In genomic region chr4:106472335-106472734, GRCm38 (mm10) we compare ENCODE assay signal across 8 mouse cellular contexts. TPM values are rescaled to one million over a fixed set of nuclear protein-coding genes. Genes with fewer than 3 reads are reported as not detected.
A peak's percentile ranks its signal among the peaks of the same experiment; 100 is the strongest.
DNase-seq lines count a peak whose midpoint lies in the region; ATAC-seq and TF ChIP-seq lines count a peak whose summit lies in the region.

No protein-coding gene starts in this region.

- no peak overlapping the region for H3K4me3 ChIP-seq in liver, embryonic 13.5 days (replicated peaks)
- H3K4me3 ChIP-seq in forebrain, embryonic 16.5 days (replicated peaks; ENCODE audit: low read length): no peak overlapping the region
- no peak overlapping the region for H3K4me3 ChIP-seq in midbrain, embryonic 15.5 days
- no peak overlapping the region for H3K4me3 ChIP-seq in testis, adult 2 months (ENCODE audit: control insufficient read depth, low read depth, low read length)

- no peak overlapping the region for H3K4me2 ChIP-seq in liver, embryonic 13.5 days
- H3K4me2 ChIP-seq in forebrain, embryonic 16.5 days (ENCODE audit: low read length): no peak overlapping the region
- no peak overlapping the region for H3K4me2 ChIP-seq in midbrain, embryonic 15.5 days

- no peak for TF ChIP-seq POLR2A in testis, adult 2 months (IDR thresholded peaks at IDR 0.05; ENCODE audit: control insufficient read depth, low read depth, low read length)

- H3K4me1 ChIP-seq in liver, embryonic 13.5 days (replicated peaks): no peaks in the 10 kb centered on the region; the same call in 1 of the 2 replicates
- peaks cover 3% of the 10 kb centered on the region; the same call in 1 of the 2 replicates for H3K4me1 ChIP-seq in forebrain, embryonic 16.5 days (replicated peaks; ENCODE audit: control insufficient read depth, insufficient read depth, low read length)
- peaks cover 2% of the 10 kb centered on the region; the same call in 1 of the 2 replicates for H3K4me1 ChIP-seq in midbrain, embryonic 15.5 days
- H3K4me1 ChIP-seq in testis, adult 2 months (ENCODE audit: control insufficient read depth, insufficient read depth, low read length): no peaks in the 10 kb centered on the region

- no peaks in the 10 kb centered on the region for H3K9me3 ChIP-seq in liver, embryonic 13.5 days (replicated peaks)
- no peaks in the 10 kb centered on the region for H3K9me3 ChIP-seq in forebrain, embryonic 16.5 days (ENCODE audit: control insufficient read depth, low read length)
- H3K9me3 ChIP-seq in midbrain, embryonic 15.5 days: no peaks in the 10 kb centered on the region

- H3K36me3 ChIP-seq in liver, embryonic 13.5 days: no peaks in the 10 kb centered on the region
- H3K36me3 ChIP-seq in forebrain, embryonic 16.5 days (ENCODE audit: control insufficient read depth, insufficient read depth): no peaks in the 10 kb centered on the region
- no peaks in the 10 kb centered on the region for H3K36me3 ChIP-seq in midbrain, embryonic 15.5 days (replicated peaks)
- H3K36me3 ChIP-seq in testis, adult 2 months (ENCODE audit: control insufficient read depth, insufficient read depth, low read length): no peaks in the 10 kb centered on the region

- ATAC-seq in liver, embryonic 13.5 days (ENCODE audit: low read depth): no peak
- ATAC-seq in forebrain, embryonic 16.5 days: peak; percentile 60
- peak; percentile 68 for ATAC-seq in midbrain, embryonic 15.5 days (replicated peaks)

- WGBS in liver, embryonic 13.5 days (ENCODE audit: insufficient replicate concordance): 13% methylated on average over 3 of the region's 3 CpGs
- 10% methylated on average over 3 of the region's 3 CpGs for WGBS in forebrain, embryonic 16.5 days
- 9% methylated on average over 3 of the region's 3 CpGs for WGBS in midbrain, embryonic 15.5 days

- H3K27me3 ChIP-seq in liver, embryonic 13.5 days: no peaks in the 10 kb centered on the region
- no peaks in the 10 kb centered on the region for H3K27me3 ChIP-seq in forebrain, embryonic 16.5 days (replicated peaks; ENCODE audit: control insufficient read depth, insufficient read depth, low read length)
- H3K27me3 ChIP-seq in midbrain, embryonic 15.5 days (replicated peaks): 0 out of 2 replicates have a peak, but pooled peaks cover 2% of the 10 kb centered on the region
- no peaks in the 10 kb centered on the region for H3K27me3 ChIP-seq in testis, adult 2 months (ENCODE audit: control insufficient read depth, insufficient read depth, low read length)

- DNase-seq in liver, embryonic 13.5 days: peak; percentile 13
- DNase-seq in liver: no peak
- DNase-seq in cerebellum, adult 11 months: peak; percentile 50
- DNase-seq in hindlimb bud, embryonic 11.5 days (ENCODE audit: extremely low spot score, low read depth, low spot score): peak; percentile 67
- peak; percentile 47 to 70 for DNase-seq in left cerebral cortex, adult 8-10 months (ENCODE audit: low spot score in 2 of 2)

- no peak overlapping the region for H3K9ac ChIP-seq in liver, embryonic 13.5 days
- no peak overlapping the region for H3K9ac ChIP-seq in forebrain, embryonic 16.5 days (replicated peaks; ENCODE audit: low read depth, low read length)
- no peak overlapping the region for H3K9ac ChIP-seq in midbrain, embryonic 15.5 days

- TF ChIP-seq CTCF in testis, adult 2 months (IDR thresholded peaks at IDR 0.05; ENCODE audit: control insufficient read depth, insufficient read depth, insufficient replicate concordance, low read depth, low read length): peak; percentile 46; the same call in 1 of the 2 replicates

- H3K27ac ChIP-seq in liver, embryonic 13.5 days: no peak overlapping the region
- no peak overlapping the region for H3K27ac ChIP-seq in forebrain, embryonic 16.5 days (ENCODE audit: low read length)
- H3K27ac ChIP-seq in midbrain, embryonic 15.5 days: no peak overlapping the region
- H3K27ac ChIP-seq in testis, adult 2 months (ENCODE audit: control insufficient read depth, insufficient read depth, low read depth, low read length): no peak overlapping the region

RNA-seq across cellular contexts. Expression of gene Pcsk9, which starts 8.2 kb away (rescaled TPM):
- polyA plus RNA-seq in liver, embryonic 13.5 days (2015; fragmentation: Nextera tagmentation; extraction: Ambion mirVana): 66.9 and 77.0 TPM in 2 replicates
- 0.77 and 0.99 TPM in 2 replicates for polyA plus RNA-seq in forebrain, embryonic 16.5 days (2015; fragmentation: Nextera tagmentation; extraction: Ambion mirVana)
- 1 to 10 TPM; 3.8 to 4.7 (median 4.6) TPM for total RNA-seq in left cerebral cortex, adult 8-10 months (2022)
- polyA plus RNA-seq in midbrain, embryonic 15.5 days (2015; fragmentation: Nextera tagmentation; extraction: Ambion mirVana): 2.4 and 3.6 TPM in 2 replicates
- polyA plus RNA-seq in testis, adult 2 months (2012; rRNA removed): 0.04 and 0.11 TPM in 2 replicates

RNA-seq across cellular contexts. Expression of gene Bsnd, which starts 19.7 kb away (rescaled TPM):
- polyA plus RNA-seq in liver, embryonic 13.5 days (2015; fragmentation: Nextera tagmentation; extraction: Ambion mirVana): not detected in 2 replicates
- polyA plus RNA-seq in forebrain, embryonic 16.5 days (2015; fragmentation: Nextera tagmentation; extraction: Ambion mirVana): not detected in 2 replicates
- total RNA-seq in left cerebral cortex, adult 8-10 months (2022): not detected
- polyA plus RNA-seq in midbrain, embryonic 15.5 days (2015; fragmentation: Nextera tagmentation; extraction: Ambion mirVana): not detected in 2 replicates
- polyA plus RNA-seq in testis, adult 2 months (2012; rRNA removed): 0.06 and 0.16 TPM in 2 replicates

Comparison
In these comparisons a context has a peak if more than half of its experiments do, and no peak if none do; other contexts are left out.
1. RNA of gene Pcsk9, which starts 8.2 kb away (polyA plus RNA-seq): 66.9 to 77.0 TPM in liver, embryonic 13.5 days; 2.4 to 3.6 TPM in midbrain, embryonic 15.5 days, 0.77 to 0.99 TPM in forebrain, embryonic 16.5 days and 0.04 to 0.11 TPM in testis, adult 2 months; every median in the first group is over 10 times any median in the second.